Mouse (Mus musculus): ENCODE results near the gene Nt5c.
"Not testable (repeated sequence)": the region's sequence is repeated elsewhere in the genome, so short reads cannot be mapped to it uniquely, and the experiment has no call there.

Nt5c gene

DNA sequence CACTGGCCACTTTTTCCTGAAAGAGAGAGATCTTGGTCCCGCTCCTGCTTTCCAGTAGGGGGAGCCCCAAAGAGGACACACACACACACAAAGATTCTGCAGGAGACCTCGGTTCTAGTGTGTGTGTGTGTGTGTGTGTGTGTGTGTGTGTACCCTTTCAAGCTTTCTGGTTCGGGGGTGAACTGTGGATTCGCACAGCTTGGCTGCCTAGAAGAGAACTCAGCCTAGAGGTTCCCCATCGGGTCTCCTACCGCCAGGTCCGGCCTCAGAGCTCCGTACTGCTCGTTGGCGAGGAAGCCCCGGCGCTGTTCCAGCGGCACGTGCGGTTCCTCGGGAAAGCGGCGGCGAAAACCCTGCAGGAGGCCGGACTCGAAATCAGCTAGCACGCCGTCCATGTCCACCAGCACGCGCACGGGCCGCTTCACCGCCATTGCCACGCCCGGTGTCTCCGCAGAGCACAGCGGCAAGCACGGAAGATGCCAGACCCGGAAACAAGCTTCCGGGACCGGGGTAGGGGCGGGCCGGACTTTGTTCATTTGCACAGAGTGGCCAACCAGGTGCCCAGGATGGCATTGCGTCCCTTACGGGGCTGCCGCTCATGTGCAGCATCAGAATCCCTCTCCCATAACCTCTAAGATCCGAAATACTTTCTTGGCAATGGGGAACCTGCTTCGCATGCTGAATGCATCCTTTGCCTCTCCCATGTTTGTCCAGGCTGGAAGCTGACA, at the start of gene Nt5c:
Gene Nt5c, minus strand, starts transcription at position 507 of the 728 bp plus-strand sequence.
- peak; percentile 84 to 85 for DNase-seq

DNA sequence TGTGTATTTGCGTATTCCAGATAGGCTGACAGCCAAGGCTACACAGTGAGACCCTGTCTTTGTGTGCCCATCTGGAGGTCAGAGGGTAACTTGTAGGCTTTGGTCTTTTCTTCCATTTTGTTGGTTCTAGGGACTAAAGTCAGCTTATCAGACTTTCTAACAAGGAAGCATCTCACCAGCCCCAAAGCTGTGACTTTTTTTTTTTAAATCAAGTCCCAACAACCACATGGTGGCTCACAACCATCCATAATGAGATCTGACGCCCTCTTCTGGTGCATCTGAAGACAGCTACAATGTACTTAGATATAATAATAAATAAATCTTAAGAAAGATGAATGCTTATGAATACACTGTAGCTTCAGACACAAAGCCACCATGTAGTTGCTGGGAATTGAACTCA, 46.4 kb upstream of the Nt5c start:
- DNase-seq: no peak

DNA sequence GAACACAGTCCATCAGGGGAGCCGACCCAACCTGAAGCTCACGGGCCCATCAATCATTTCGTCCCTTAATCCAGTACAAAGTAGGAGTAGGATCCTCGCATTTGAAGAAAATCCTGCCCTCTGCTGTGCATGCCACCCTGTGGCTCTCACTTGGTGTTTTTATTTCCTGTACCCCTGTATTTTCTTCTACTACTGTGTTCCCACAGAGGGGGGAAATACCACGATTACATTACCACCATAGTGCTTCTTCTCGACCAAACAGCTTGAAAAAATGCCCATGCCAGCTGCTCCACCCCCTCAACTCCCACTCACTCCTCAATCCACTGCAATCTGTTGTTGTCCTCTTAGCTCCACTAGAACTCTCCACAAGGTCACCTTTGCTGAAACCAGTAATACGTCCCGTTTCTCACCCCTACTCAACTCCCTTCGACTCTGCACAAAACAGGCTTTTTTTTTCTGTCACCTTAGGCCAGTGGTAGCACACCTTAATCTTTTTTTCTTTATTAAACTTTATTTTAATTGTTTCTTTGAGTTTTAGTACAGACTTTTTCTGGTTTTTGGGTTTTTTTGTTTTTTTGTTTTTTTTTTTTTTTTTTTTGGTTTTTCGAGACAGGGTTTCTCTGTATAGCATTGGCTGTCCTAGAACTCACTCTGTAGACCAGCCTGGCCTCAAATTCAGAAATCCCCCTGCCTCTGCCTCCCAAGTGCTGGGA, 45.4 kb upstream of the Nt5c start:
- no peak for DNase-seq

DNA sequence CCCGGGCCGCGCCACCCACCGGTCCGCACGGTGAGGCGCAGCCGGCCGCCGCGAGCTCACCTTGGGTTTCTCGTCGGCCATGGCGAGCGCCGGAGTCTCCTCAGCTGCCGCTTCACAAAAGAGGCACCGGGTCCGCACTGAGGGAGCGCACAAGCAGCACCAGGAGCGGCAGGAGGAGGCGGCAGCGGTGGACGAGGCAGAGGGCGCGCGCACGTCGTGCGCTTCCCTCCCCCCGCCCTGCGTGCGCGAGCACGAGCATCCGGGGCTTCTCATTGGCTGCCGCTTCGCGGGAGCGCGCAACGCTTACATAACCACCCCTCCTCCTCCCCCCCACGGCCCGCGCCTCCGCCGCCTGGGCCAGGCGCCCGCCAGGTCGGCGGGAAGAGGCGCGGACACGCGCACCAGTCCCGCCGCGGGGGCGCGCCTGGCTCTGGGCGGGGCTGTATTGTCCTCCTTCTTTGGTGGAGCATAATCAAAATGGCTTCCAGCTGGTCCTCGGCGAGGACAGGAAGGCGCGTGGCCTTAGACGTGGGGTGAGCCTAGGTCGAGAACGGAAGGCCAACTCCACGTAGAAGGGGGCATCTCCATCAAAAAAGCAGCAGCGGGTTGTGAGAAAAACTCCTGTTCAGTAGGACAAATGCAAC, 44.5 kb upstream of the Nt5c start, which contains the start of gene Sumo2:
Gene Sumo2, minus strand, starts transcription at position 239 of the 644 bp plus-strand sequence.
- peak; percentile 99 to 100 for DNase-seq

DNA sequence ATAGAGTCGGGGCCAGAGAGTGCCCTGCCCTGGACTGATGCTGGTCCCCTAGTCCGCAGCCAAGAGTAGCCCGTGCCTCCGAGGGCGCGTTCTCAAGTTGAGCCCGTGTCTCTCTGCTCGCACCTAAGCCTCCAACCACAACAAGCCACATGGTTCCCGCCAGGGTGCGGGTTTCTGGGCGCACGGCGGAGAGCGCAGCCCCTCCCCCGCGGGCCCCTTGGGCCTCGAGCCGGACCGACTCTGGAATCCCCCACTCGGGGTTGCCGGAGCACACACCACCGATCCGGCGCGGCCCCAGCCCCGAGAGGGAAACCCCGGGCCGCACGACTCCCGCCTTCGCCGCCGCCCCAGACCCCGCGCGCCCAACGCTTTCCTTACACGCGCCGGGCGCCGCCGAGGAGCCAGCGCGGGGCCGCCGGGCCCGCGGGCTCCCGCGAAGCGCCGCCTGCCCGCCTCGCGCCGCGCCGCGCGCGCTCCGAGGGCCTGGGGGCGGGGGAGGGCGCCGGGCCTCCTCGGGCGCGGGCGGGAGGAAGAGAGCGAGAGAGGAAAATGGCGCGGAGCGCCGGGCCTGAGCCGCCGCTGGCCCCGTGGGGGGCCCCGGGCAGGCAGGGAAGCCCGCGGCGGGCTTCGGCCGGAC, 43.9 kb upstream of the Nt5c start:
- peak; percentile 51 to 71 for DNase-seq

DNA sequence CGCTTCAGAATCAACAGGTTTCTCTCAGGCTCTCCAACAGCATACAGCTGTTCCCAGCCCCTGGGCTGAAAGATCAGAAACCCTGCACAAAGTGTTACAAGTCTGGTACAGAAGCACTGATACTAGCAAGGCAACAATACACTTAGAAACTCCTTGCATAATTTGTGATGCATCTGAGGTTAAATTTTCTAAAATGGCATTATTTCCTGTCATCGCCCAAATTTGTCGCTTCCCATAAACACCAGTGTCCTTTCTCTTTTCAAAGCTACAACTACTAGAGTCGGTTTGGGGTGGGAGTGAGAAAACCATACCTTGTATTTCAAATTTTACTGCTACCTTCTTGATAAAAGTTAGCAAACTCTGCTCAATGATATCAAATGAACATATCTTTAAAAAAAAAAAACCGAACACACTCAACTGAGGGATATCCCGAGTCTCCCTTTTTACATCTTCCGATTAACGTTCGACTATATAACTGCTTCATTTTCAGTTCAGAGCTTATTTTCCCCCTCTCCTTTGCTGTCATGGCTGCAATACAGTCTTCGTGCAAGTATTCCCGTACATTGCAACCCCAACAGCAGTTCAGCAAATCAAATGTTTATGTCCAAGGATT, 43.2 kb upstream of the Nt5c start:
- DNase-seq: no peak

DNA sequence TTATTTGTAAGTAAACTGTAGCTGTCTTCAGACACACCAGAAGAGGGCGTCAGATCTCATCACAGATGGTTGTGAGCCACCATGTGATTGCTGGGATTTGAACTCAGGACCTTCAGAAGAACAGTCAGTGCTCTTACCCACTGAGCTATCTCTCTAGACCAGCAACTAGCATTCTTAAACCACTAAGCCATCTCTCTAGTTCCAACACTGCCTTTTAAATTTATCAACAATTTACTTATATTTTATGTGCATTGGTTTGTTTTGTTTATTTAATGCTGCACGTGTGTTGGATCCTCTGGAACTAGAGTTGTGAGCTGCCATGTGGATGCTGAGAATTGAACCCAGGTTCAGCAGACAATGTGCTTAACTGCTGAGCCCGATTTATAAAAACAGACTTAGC, 34.8 kb upstream of the Nt5c start:
- DNase-seq: not testable (repeated sequence)

DNA sequence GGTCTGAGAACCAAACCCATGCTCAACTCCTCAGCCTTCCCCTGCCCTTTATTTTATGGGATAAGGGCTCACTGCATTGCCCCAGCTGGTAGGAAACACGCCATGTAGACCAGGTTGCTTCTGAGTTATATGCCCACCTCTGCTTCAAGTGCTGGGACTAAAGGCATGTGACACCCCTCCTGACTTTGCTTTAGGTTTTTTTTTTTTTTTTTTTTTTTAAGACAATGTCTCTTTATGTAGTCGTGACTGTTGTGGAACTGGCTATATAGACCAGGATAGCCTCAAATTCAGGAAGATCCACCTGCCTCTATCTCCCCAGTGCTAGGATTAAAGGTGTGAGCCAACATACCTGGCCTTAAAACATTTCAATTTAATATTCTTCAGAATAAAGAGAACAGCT, 31.0 kb upstream of the Nt5c start:
- DNase-seq: no peak

DNA sequence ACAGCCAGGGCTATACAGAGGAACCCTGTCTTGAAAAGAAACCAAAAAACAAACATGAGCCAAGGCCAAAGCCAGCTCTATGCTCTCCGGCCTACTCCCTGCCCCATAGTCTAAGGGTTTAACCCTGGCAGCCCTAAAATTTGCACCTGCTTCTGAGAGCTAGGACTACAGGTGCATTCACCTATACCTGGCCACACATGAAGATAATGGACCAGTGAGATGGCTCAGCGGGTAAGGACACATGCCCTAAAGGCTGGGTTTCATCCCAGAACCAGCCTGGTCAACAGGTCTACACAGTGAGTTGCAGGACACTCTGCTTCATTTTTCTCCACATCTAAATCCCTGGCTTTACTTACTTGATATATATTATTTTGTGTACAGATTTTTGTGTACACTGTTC, 30.6 kb upstream of the Nt5c start:
- DNase-seq: no peak

DNA sequence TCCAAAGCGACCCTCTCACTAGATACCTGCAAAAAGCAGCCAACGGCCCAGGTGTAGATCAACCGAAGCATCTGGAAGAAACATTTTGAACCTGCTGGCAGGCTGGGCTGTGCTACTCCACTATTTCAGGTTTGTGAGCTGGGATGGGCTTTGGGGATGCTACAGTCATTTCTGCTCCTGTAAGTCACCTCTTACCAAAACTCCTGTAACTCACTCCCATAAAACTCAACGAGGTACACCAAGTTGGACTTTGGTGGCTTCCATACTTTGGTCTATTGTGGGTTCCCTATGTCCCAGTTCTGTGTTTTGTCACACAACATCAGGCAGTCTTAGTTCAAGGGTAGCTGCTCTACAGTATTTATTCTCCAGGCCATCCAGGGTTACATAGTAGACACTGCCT, 29.4 kb upstream of the Nt5c start:
- DNase-seq: no peak

DNA sequence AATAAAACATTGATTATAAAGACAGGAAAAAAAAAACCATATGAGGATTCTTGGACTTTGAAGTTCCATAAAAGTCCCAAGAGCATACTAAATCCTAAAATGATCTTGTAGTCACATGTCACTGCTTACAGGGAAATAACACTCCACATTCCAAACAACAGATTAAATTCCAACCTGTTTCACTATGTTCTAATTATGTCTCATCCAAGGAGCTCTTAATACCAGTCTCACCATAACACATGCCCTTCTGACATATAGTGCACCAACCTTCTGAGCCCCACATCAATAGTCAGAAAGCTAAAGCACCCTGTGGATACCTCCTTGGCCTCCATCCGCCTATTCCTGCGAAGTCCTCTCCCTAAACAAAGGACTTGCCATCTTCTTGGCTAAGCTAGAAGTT, 28.6 kb upstream of the Nt5c start:
- DNase-seq: no peak

DNA sequence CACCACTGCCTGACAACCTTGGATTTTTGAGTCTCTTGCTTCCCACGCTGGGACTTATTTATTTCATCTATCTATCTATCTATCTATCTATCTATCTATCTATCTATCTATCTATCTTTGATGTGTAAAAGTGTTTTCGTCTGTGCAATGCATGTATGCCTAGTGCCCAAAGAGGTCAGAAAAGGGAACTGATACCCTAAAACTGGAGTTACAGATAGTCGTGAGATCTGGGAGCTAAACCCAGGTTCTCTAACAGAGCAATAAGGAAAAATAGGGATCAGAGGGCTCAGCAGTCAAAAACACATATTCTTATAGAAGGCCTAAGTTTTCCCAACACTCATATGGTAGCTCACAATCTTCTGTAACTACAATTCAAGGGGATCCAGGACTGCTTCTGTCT, 27.9 kb upstream of the Nt5c start:
- DNase-seq: no peak

DNA sequence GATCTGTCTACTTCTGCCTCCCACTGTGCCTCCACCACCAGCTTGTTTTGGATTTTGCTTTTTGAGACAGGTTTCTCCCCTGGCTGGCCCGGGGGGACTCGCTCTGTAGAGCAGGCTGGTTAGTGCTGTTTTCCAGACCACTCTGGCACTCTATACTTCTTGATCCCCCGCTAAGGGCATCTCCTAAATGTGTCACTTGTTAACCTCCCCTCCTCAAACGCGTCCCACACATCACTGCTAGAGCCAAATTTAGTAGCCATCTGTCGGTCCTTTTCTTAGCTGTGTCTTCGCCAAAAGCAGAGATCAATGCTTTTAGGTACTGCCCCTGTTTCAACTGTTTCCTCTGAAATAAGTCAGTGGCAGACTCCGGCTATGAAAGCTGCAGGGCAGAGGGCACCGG, 27.0 kb upstream of the Nt5c start:
- DNase-seq: peak in 1 of 2 experiments; percentile 24

DNA sequence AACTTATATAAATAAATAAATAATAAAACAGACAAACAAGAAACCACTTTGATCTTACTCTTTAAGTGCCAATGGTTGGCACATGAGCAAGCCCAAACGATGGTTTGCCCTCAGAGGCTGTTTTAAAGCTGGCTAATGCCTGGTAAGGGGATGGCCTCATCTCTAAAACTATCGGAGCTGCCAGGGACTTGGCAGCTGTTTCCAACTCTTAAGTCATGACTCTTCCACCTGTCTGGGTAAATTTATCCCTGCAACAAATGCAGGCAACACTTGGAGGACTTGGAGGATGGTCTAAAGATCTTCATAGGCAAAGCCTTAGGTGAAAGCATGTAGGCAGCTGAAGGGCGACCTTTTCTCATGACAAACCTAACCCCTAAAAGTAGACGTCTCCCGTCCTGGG, 25.3 kb upstream of the Nt5c start:
- no peak for DNase-seq

DNA sequence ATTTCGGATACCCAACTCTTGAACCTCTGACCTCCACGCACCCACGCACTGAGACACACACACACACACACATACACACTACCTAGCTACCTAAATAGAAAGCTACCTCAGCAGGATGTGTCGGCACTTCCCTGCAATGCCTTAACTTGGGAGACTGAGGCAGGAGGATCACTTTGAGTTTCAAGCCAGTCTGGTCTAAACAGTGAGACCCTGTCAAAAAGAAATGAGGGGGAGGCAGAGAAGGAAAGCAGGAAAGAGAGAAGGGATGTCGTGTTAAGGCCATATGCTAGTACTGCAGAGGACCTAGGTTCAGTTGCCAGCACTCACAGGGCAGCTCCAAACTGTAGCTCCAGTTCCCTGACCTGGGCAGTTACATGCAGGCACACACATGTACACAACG, 23.4 kb upstream of the Nt5c start:
- no peak for DNase-seq

DNA sequence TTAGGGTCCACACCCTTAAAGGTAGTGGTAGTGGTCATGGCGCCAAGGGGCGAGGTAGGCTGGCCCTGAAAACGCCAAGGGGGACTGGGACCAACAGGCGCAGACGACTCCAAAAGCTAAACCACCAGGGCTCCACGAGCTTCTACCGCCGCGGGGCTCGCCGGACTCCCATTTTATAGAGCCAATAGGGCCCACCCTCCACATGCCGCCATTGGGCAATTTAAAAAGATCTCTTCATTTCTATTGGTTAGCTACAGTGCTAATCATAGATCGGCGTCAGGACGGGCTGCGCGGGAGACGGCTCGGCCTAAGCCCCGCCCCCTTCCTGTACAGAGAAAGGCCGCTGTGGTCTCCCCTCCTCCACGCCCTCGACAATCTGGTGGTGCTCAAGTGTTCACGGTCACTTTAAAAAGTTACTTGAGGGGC, 22.6 kb upstream of the Nt5c start, which contains the start of gene Jpt1:
Gene Jpt1, minus strand, starts transcription at position 150 of the 426 bp plus-strand sequence.
- peak; percentile 93 to 98 for DNase-seq

DNA sequence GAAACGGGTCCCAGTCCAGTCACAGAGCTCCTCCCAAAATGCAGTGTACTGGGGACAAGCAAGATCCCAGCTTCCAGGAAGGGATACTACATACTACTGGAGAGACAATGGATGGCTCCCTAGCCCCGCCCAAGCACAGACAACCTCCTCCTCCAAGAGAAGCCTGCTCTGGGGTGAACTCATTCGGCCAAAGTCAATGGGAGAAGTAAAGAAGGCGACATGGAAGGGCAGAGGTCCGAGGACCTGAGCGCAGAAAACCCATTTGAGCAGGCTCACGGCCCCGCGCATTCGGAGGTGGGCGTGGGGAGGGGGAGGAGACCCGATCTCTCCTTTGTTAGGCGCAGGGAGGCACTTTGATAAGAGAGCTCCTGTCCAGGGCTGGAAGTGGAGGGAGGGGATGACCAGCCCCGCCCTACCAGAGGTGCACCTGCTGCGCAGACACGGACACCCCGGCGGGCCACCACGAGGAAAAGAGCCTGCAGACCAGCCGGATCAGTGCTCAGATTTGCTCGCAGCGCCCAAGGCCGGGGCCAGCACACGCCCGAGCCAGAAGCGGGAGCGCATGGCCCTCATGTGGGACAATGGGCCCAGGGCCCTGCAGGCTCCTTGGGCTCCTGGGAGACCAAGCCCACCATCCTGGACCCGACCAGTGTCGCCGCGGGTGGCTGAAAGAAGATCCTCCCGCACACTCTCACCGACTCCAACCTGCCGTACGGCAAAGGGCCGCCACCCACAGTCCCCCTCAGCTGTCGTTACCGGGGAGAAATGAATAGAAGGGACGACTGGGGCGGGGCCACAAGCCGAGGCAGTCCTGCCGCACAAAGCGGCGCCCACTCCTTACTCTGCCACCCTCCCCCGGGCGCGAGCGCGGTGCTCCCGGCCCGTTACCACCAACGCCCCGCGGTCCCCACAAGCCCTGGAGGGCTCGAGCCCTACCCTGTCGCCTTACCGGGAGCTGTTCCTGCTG, 21.9 kb upstream of the Nt5c start:
- DNase-seq: peak; percentile 26 to 33

DNA sequence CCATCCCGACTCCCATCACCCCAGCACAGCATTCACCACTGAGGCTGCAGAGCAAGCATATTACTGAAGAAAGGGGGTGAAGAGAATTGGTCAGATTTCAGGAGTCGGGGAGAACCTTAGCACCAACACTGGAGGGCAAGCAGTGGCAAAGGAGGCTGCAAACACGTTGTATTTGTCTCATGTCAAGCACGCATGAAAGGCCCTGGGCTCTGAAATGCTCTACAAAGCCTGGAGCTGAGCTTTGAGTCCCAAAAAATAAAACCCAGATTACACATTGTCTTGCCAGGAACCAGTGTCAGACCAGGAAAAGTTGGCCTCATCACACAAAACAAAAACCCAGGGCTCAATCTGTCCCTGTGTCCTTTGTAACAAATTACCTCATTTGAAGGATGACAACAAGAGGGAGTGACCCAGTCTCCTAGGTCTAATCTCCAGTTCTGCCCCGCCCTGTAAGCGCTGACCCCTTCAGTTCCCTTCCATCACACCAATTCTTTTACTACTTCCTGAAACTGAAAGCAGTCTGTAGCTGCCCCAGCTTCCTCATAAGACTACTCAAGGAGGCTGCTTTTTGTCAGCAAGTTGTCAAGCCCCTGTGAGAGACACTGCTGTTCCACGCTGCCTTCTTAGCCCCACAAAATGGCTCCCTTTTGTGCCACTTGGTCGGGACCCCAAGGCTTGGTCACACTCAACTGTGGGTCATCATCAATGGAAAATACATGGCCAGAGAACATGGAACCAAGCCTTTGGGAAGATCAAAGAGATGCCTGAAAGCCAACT, 20.9 kb upstream of the Nt5c start:
- DNase-seq: no peak

DNA sequence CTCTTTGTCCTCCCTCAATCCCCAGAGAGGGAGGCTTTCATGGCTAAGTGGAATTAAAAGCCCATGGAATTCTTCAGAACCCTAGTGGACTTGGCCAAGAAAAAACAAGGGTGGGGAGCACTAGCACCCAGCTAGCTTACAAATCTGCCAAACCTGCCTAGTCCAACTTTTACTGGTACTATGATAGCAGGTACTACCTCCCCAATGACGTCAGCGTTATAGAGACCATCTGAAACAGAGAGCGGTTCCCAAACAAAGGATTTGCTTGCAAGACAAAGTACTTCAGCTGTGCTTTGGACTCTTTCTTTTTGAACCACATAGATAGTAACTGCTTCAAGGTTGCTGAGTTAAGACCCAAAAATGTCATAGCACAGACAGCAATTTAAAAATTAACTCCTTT, 20.3 kb upstream of the Nt5c start:
- DNase-seq: no peak

DNA sequence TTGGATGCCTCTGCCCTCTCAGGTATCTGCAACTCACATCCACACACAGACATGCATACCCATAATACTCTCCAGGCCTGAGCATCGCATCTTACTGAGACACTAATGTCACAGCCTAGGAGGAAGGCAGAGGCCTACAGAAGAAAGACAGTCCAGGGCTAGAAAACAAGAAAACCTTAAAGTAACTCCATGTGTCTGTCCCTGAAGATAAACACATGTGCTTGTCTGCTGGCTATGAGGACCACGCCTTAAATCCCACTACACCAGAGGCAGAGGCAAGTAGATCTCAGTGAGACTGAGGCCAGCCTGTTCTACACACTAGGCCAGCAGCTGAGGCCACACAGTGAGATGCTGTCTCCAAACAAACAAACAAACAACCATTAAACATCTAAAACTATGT, 19.5 kb upstream of the Nt5c start:
- DNase-seq: no peak

DNA sequence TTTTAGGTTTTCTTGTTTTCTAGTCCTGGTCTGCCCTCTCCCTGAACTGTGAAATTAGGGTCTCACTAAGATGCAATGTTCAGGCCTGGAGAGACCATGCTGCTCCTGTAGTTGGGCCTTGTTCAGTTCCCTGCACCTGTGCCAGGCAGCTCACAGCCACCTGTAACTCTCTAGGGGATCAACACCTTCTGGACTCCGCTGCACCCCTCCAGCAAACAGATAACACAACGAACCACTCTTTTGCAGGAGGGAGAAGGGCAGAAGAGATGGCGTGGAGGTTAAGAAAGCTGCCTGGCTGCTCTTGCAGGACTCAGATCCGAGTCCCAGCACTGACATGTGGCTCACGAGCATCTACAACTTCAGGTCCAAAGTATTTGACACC, 18.8 kb upstream of the Nt5c start:
- DNase-seq: no peak

All from cerebellum, postnatal 36 days (tissue).